Mouse (Mus musculus) heart, adult 2 months (tissue): ENCODE results near the gene Pten. TPM values are rescaled to one million over a fixed set of nuclear protein-coding genes. Genes with fewer than 3 reads are reported as not detected.

ENCODE experiments used
- DNase-seq, 2 experiments: peaks; one replicate each; pipeline ENCODE4 v3.0.0; 2021
- H3K27ac ChIP-seq: fragments of 200-600 bp; 2 replicates; pipeline ENCODE4 v1.8.1; 2022
- H3K27me3 ChIP-seq: fragments of 200-500 bp; 2 replicates; pipeline ENCODE4 v1.6.1; 2012; ENCODE audit warnings: mild to moderate bottlenecking, low read length, inconsistent platforms, mixed read lengths; ENCODE audit not compliant: control insufficient read depth, insufficient read depth
- H3K36me3 ChIP-seq: fragments of 200-500 bp; 2 replicates; pipeline ENCODE4 v1.6.1; 2012; ENCODE audit warnings: low read length, inconsistent platforms; ENCODE audit not compliant: control insufficient read depth, insufficient read depth
- H3K4me1 ChIP-seq: fragments of 200-500 bp; 2 replicates; pipeline ENCODE4 v1.6.1; 2011; ENCODE audit warnings: low read length; ENCODE audit not compliant: control insufficient read depth, insufficient read depth
- H3K4me3 ChIP-seq: fragments of 200-600 bp; 2 replicates; pipeline ENCODE4 v1.8.1; 2022
- H3K79me2 ChIP-seq: fragments of 200-500 bp; replicated peaks from 2 replicates; pipeline ENCODE4 v1.6.1; 2012; ENCODE audit warnings: mild to moderate bottlenecking, inconsistent platforms, low read length, moderate library complexity, mixed read lengths; ENCODE audit not compliant: control insufficient read depth, insufficient read depth
- H3K9ac ChIP-seq: fragments of 200-500 bp; 2 replicates; pipeline ENCODE4 v1.6.1; 2012; ENCODE audit warnings: low read depth, mild to moderate bottlenecking, control low read depth, inconsistent platforms, low read length, mixed read lengths
- CTCF ChIP-seq: fragments of 200-600 bp; IDR thresholded peaks from 2 replicates; pipeline ENCODE4 v1.8.1; 2022; ENCODE audit warnings: antibody characterized with exemption, mild to moderate bottlenecking, moderate library complexity
- EP300 ChIP-seq: fragments of 200-500 bp; IDR thresholded peaks from 2 replicates; pipeline ENCODE4 v1.6.1; 2011; ENCODE audit warnings: low read depth, low read length, control low read depth; ENCODE audit not compliant: insufficient read depth
- POLR2A ChIP-seq: fragments of 200-500 bp; IDR thresholded peaks from 2 replicates; pipeline ENCODE4 v1.6.1; 2011; ENCODE audit warnings: mild to moderate bottlenecking, low read depth, low read length, control low read depth; ENCODE audit not compliant: insufficient read depth
- WGBS: fragments of 180-500 bp; shearing (Covaris S2); methylation state at CpG from one replicate; pipeline ENCODE4 v1.1.7; 2018; 5-methylcytosine and 5-hydroxymethylcytosine counted together
- intact Hi-C: fragments of 180-260 bp; cut with DNase I; formaldehyde crosslinking; loops from one replicate; pipeline ENCODE4 v1.15.1; 2025
- long read RNA-seq: library from polyadenylated mRNA; stranded (forward); transcript quantifications from one replicate; pipeline ENCODE4 v2.0.0, GENCODE M21; 2021
- polyA plus RNA-seq: library from polyadenylated mRNA; depleted of rRNA; stranded (reverse); fragments of >200 nt; gene quantifications from 2 replicates; pipeline ENCODE4 v1.2.3, GENCODE M21; 2012; rRNA removed
- total RNA-seq, 2 experiments: library from RNA; stranded (reverse); gene quantifications; 2 replicates each; pipeline ENCODE4 v1.2.3; 2021

Gene Pten
- total RNA-seq (10 to 100 TPM; 59.7 to 67.9 TPM), polyA plus RNA-seq (9.6 and 17.5 TPM in 2 replicates)
- long read RNA-seq, full-length matches to known transcripts, result 49 of 57 reads
- long read RNA-seq, partial matches to known transcripts, result 2 of 57 reads
- long read RNA-seq, other reads (novel, unspliced or antisense), result 6 of 57 reads

DNA sequence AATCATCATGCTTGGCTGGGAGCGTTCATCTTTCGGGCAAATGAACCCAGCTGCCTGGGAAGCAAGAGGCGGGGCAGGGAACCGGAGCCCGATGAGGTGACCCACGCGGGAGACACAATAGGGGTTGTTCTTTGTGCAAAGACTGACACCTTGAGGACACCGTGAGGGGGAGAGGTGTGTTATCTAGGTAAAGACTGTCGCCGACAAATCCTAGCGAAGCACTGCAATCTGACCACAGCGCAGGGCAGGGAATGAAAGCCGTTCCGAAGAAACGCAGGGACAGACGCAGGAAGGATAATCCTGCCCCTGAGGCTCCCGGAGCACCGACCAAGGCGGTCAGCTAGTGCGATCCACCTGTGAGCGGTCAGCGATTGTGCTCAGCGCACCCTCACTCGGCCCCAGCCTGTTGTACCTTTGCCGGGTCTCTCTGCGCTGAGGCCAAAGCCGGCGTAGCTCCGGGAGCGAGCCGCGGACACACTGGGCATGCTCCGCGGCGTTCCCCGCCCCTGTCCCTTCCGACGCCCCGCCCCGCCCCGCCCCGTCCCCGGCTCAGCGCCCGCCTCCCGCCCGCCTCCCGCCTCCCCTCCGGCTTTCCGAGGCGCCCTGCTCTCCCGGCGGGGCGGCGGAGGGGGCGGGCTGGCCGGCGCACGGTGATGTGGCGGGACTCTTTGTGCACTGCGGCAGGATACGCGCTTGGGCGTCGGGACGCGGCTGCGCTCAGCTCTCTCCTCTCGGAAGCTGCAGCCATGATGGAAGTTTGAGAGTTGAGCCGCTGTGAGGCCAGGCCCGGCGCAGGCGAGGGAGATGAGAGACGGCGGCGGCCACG, at the start of gene Pten:
Gene Pten (plus strand): TSS at position 598 of the 826 bp plus-strand sequence.
- Histone ChIP-seq H3K27ac (peak within 1 kb of the TSS; percentile 97), H3K27me3 (no peaks in the 10 kb centered on the region), H3K36me3 (peaks cover 10% of the 10 kb centered on the region), H3K79me2 (peaks cover 6% of the 10 kb centered on the region), H3K4me1 (peaks cover 7% of the 10 kb centered on the region), H3K9ac (peak within 1 kb of the TSS; percentile 100), H3K4me3 (peak within 1 kb of the TSS; percentile 96)
- TF ChIP-seq POLR2A (peak; percentile 84), CTCF (peak; percentile 13; the same call in 1 of the 2 replicates), EP300 (peak; percentile 93)
- peak; percentile 98 to 99 for DNase-seq
- WGBS, result under 1% methylated on average over 61 of the region's 77 CpGs
- intact Hi-C loops, result loop anchor here (2.0 to 5.0 kb wide), 4 partner anchors 148 to 325 kb away; partner anchors contain the start of gene Papss2

DNA sequence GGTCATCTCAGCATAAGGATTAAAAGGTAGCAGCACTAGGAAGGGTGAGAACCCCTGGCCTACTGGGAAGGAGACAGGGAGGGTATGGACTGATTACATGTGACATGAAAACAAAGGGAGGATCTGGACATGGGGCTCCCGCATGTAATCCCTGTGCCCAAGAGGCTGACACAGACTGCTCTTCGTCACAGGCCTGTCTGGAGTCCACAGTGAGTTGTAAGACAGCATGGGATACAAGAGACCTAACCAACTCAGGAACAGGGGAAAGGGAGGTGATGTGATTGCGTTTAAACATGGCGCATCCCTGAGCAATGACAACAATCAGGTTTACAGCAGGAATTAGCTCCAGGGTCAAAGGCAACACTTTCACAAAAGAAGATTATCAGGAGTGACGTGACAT, 48.3 kb upstream of the Pten start:
- intact Hi-C loops, result no loop called here
- no peak for TF ChIP-seq EP300
- no peak for TF ChIP-seq POLR2A
- TF ChIP-seq CTCF, result no peak
- Histone ChIP-seq H3K9ac (no peak overlapping the region), H3K4me3 (no peak overlapping the region), H3K4me1 (peaks cover 4% of the 10 kb centered on the region), H3K27ac (no peak overlapping the region), H3K79me2 (no peaks in the 10 kb centered on the region), H3K27me3 (no peaks in the 10 kb centered on the region), H3K36me3 (peaks cover 2% of the 10 kb centered on the region; the same call in 1 of the 2 replicates)
- WGBS, result 84% methylated on average over 5 of the region's 5 CpGs
- DNase-seq, result no peak

GRCm38 (mm10) chr19:32710288-32710687, 47.0 kb upstream of the Pten start:
- DNase-seq, result no peak
- Histone ChIP-seq H3K9ac (no peak overlapping the region), H3K27ac (no peak overlapping the region), H3K27me3 (no peaks in the 10 kb centered on the region), H3K36me3 (peaks cover 2% of the 10 kb centered on the region; the same call in 1 of the 2 replicates), H3K4me3 (no peak overlapping the region), H3K79me2 (no peaks in the 10 kb centered on the region), H3K4me1 (peaks cover 4% of the 10 kb centered on the region)
- 49% methylated on average over 3 of the region's 3 CpGs for whole genome bisulfite sequencing
- intact Hi-C loops, result no loop called here
- TF ChIP-seq CTCF, result peak; percentile 66
- TF ChIP-seq POLR2A, result no peak

DNA sequence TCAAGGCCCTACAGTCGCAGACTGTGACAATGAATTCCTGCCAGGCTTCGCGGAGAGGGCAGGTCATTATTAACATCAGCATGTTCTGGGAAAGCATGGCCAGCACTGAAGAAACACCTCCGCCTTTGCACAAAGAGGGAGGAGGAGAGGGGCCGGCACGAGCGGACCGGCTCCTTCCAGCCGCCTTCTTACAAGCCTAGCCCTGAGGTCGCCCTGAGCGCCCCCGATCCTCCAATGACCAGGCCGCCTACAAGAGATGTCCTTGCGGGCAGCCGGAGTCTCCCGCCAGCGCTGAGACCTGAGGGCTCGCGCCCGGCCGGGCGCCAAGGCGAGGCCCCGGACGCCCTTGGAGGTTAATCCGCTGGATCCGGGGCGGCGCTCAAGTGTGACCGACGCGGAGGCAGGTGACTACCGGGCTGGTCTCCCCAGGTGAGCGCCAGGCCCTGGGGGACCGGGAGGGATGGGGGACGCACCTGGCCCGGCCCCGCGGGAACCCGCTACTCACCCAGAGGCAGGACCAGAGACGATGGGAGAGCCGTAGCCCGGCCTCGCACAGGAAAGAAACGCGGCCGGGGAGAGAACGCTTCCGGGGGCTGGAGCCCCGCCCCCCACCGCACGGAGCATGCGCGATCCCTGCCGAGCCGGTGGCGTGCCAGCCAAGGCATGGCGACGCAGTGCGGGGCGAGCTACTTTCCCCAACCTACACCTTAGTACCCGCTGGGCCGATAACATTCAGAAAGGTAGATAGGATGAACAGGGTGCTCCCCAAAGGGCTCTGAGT, 45.3 kb upstream of the Pten start:
- Histone ChIP-seq H3K27me3 (no peaks in the 10 kb centered on the region), H3K79me2 (no peaks in the 10 kb centered on the region), H3K27ac (peak overlapping the region; percentile 93), H3K4me3 (peak overlapping the region; percentile 95), H3K9ac (peak overlapping the region; percentile 88), H3K4me1 (peaks cover 4% of the 10 kb centered on the region), H3K36me3 (no peaks in the 10 kb centered on the region; the same call in 1 of the 2 replicates)
- DNase-seq, result peak; percentile 93 to 95
- intact Hi-C loops, result loop anchor here (2.0 kb wide), 1 partner anchor 243 kb away; no protein-coding TSS in a partner anchor
- WGBS, result 1% methylated on average over 62 of the region's 63 CpGs
- TF ChIP-seq CTCF, result no peak
- 0 out of 2 replicates have a peak, but pooled peaks have one; percentile 55 for TF ChIP-seq EP300
- peak; percentile 96 for TF ChIP-seq POLR2A

DNA sequence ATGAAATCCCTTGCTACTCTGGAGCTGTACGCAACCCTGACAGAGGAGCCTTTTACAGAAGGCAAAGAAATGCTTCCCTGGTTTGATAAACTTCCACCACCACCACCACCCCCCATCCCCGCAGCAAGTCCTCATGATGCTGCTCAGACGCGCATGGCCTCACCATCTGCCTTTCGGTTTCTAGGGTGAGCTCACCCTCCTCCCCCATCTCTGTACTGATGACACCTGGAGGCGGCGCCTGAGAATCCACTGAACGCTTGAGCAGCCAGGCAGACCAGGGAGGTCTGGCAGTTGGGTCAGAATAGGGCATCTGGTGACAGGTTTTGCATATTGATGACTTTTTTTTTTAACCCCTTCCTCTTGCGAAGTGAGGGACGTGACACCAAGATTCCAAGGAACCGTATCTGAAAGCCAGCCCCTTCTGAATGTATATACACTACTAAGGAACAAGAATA, 44.7 kb upstream of the Pten start:
- H3K4me3 ChIP-seq, result peak overlapping the region; percentile 95
- peaks cover 4% of the 10 kb centered on the region for H3K4me1 ChIP-seq
- WGBS, result 2% methylated on average over 11 of the region's 11 CpGs
- no peaks in the 10 kb centered on the region; the same call in 1 of the 2 replicates for H3K36me3 ChIP-seq
- peak overlapping the region; percentile 93 for H3K27ac ChIP-seq
- no peaks in the 10 kb centered on the region for H3K27me3 ChIP-seq
- TF ChIP-seq CTCF, result peak; percentile 39
- TF ChIP-seq EP300, result no peak
- intact Hi-C loops, result loop anchor here (2.0 kb wide), 1 partner anchor 242 kb away; no protein-coding TSS in a partner anchor
- H3K9ac ChIP-seq, result peak overlapping the region; percentile 49
- no peaks in the 10 kb centered on the region for H3K79me2 ChIP-seq
- peak; percentile 70 to 80 for DNase-seq
